Mouse (Mus musculus): Measurements from ENCODE around the gene Nkap. TPM values are rescaled to one million over a fixed set of nuclear protein-coding genes. Genes with fewer than 3 reads are reported as not detected.
"Not testable (repeated sequence)": the region's sequence is repeated elsewhere in the genome, so short reads cannot be mapped to it uniquely, and the experiment has no call there.

Nkap gene
- total and polyA plus RNA-seq, 2 experiments from 2014 or later, result 19.5 to 30.6 TPM

DNA sequence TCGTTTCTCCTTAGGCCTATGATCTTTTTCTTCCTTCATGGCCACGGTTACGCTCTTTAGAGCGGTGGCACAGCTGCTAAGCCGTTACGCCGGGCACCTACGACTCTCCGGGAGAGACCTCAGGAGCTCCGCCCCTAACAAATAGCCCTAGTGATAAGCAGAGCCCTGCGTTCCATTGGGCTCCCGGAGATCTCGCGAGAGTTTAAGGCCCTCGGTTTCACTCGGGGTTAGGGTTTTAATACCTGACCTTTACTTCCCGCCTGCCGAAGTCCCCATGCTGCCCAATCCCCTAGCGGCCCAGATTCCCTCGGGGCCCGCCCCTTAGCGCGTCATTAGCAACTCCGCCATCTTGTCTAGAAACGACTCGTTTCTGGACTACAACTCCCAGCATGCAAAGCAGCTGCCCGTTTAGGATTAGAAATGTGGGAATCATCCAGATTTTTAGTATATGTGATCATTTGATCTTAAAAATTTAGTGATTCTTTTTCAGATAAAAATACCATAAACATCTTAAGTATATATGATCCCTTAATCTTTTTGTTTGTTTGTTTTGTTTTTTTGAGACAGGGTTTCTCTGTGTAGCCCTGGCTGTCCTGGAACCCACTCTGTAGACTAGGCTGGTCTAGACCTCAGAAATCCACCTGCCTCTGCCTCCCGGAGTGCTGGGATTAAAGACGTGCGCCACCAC, 16.3 kb upstream of the Nkap start, which contains the start of gene Upf3b:
Gene Upf3b (minus strand): TSS at position 130 of the 688 bp plus-strand sequence.
- TF ChIP-seq CTCF (IDR thresholded peaks at IDR 0.05; ENCODE audit: low read depth), result no peak
- ATAC-seq (peak; percentile 98), DNase-seq (peak; percentile 94)
- Histone ChIP-seq H3K36me3 (ENCODE audit: insufficient read depth) (no peaks in the 10 kb centered on the region), H3K4me2 (ENCODE audit: low read depth) (peak within 1 kb of the TSS; percentile 59), H3K4me3 (ENCODE audit: low read depth, low read length) (peak within 1 kb of the TSS; percentile 51), H3K27me3 (ENCODE audit: insufficient read depth, low read length) (no peaks in the 10 kb centered on the region), H3K27ac (ENCODE audit: low read depth, low read length) (peak within 1 kb of the TSS; percentile 86), H3K9me3 (ENCODE audit: low read length) (no peaks in the 10 kb centered on the region), H3K4me1 (ENCODE audit: insufficient read depth) (no peaks in the 10 kb centered on the region), H3K9ac (peak within 1 kb of the TSS; percentile 62)
- 25% methylated on average over 30 of the region's 30 CpGs for whole genome bisulfite sequencing

DNA sequence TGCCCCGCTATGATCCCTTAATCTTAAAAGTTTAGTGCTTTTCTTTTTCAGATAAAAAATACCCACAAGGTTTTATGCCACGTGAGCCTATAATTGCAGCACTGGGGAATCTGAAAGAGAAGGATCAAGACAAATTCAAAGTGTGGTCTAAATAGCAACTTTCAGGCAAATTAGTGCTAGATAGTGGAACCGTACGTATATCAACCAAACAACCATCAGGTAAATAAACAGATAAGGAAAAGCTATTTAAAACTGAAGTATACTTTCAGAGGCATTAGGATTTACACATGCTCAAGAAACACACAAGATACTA, 15.8 kb upstream of the Nkap start:
- WGBS, result 78% methylated on average over 4 of the region's 4 CpGs
- Histone ChIP-seq H3K27me3 (ENCODE audit: insufficient read depth, low read length) (no peaks in the 10 kb centered on the region), H3K4me2 (ENCODE audit: low read depth) (no peak overlapping the region), H3K9me3 (ENCODE audit: low read length) (no peaks in the 10 kb centered on the region), H3K36me3 (ENCODE audit: insufficient read depth) (no peaks in the 10 kb centered on the region), H3K9ac (no peak overlapping the region), H3K27ac (ENCODE audit: low read depth, low read length) (no peak overlapping the region), H3K4me1 (ENCODE audit: insufficient read depth) (no peaks in the 10 kb centered on the region), H3K4me3 (ENCODE audit: low read depth, low read length) (no peak overlapping the region)
- ATAC-seq (no peak), DNase-seq (no peak)
- TF ChIP-seq CTCF (IDR thresholded peaks at IDR 0.05; ENCODE audit: low read depth), result no peak

DNA sequence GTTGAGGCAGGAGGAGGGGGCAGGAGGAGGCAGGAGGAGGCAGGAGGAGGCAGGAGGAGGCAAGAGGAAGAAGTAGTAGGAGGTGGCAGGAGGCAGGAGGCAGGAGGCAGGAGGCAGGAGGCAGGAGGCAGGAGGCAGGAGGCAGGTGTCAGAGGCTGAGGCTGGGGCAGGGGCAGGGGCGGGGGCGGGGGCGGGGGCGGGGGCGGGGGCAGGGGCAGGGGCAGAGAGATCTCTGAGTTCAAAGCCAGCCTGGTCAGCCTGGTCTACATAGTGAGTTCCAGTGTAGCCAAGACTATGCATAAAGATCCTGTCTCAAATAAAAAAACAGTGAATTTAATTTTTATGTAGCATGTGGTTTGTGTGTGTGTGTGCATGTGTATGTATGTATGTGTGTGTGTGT, 9.5 kb upstream of the Nkap start:
- no peak for ATAC-seq

DNA sequence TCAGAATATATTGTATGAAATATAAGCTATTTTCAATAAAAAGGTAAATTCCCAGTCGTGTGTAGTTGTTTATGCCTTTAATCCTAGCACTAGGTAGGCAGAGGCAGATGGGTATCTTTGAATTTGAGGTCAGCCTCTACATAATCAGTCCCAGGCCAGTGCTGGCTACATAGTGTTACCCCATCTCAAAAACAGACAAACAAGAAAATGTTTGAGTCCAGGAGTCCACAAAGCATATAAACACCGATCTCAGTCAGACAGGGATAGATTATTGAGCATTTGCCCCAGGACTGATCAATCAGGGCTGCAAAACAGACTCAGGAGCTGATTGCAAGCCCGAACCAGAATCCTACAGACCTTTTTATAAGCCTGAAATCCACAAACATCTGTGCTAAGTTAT, 7.0 kb upstream of the Nkap start:
- H3K36me3 ChIP-seq (ENCODE audit: insufficient read depth), result no peaks in the 10 kb centered on the region
- no peak overlapping the region for H3K4me3 ChIP-seq (ENCODE audit: low read depth, low read length)
- no peak overlapping the region for H3K27ac ChIP-seq (ENCODE audit: low read depth, low read length)
- ATAC-seq (no peak), DNase-seq (no peak)
- 61% methylated on average over 3 of the region's 3 CpGs for WGBS
- H3K4me2 ChIP-seq (ENCODE audit: low read depth), result no peak overlapping the region
- H3K27me3 ChIP-seq (ENCODE audit: insufficient read depth, low read length), result no peaks in the 10 kb centered on the region
- no peak overlapping the region for H3K9ac ChIP-seq
- no peaks in the 10 kb centered on the region for H3K9me3 ChIP-seq (ENCODE audit: low read length)
- H3K4me1 ChIP-seq (ENCODE audit: insufficient read depth), result no peaks in the 10 kb centered on the region
- no peak for TF ChIP-seq CTCF (IDR thresholded peaks at IDR 0.05; ENCODE audit: low read depth)

More for the DNA sequence above, 9.5 kb upstream of the Nkap start:
- H3K4me1 ChIP-seq (ENCODE audit: insufficient read depth), result no peaks in the 10 kb centered on the region
- no peak overlapping the region for H3K27ac ChIP-seq (ENCODE audit: low read depth, low read length)
- H3K4me2 ChIP-seq (ENCODE audit: low read depth), result no peak overlapping the region
- H3K4me3 ChIP-seq (ENCODE audit: low read depth, low read length), result no peak overlapping the region
- TF ChIP-seq CTCF (IDR thresholded peaks at IDR 0.05; ENCODE audit: low read depth), result no peak
- H3K9ac ChIP-seq, result no peak overlapping the region
- H3K9me3 ChIP-seq (ENCODE audit: low read length), result no peaks in the 10 kb centered on the region
- WGBS, result no CpG with 5 or more reads among the region's 5 CpGs
- DNase-seq, result no peak
- no peaks in the 10 kb centered on the region for H3K27me3 ChIP-seq (ENCODE audit: insufficient read depth, low read length)
- H3K36me3 ChIP-seq (ENCODE audit: insufficient read depth), result no peaks in the 10 kb centered on the region

DNA sequence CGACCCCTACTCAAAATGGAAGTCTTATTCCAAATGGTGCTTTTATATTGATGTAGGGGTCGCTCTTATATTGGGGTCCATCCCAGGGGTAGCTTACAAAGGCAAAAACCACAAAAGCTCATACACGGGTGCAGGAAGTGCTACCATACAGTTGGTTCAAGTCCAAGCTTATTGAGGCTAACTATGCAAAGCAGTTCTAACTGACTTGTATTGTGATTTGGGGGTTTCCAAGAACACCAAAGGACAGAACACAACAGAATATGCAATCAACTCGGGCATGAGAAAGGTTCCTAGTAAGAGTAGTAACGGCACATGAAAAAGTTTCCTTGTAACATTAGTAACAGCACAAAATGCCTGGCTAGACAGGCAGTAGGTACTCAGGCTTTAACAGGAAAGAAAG, 6.4 kb upstream of the Nkap start:
- no peak overlapping the region for H3K4me3 ChIP-seq (ENCODE audit: low read depth, low read length)
- H3K9me3 ChIP-seq (ENCODE audit: low read length), result no peaks in the 10 kb centered on the region
- H3K4me2 ChIP-seq (ENCODE audit: low read depth), result no peak overlapping the region
- no peaks in the 10 kb centered on the region for H3K4me1 ChIP-seq (ENCODE audit: insufficient read depth)
- 69% methylated on average over 5 of the region's 5 CpGs for WGBS
- no peak overlapping the region for H3K27ac ChIP-seq (ENCODE audit: low read depth, low read length)
- no peak overlapping the region for H3K9ac ChIP-seq
- no peak for TF ChIP-seq CTCF (IDR thresholded peaks at IDR 0.05; ENCODE audit: low read depth)
- no peaks in the 10 kb centered on the region for H3K36me3 ChIP-seq (ENCODE audit: insufficient read depth)
- no peak for DNase-seq
- H3K27me3 ChIP-seq (ENCODE audit: insufficient read depth, low read length), result no peaks in the 10 kb centered on the region
- no peak for ATAC-seq

DNA sequence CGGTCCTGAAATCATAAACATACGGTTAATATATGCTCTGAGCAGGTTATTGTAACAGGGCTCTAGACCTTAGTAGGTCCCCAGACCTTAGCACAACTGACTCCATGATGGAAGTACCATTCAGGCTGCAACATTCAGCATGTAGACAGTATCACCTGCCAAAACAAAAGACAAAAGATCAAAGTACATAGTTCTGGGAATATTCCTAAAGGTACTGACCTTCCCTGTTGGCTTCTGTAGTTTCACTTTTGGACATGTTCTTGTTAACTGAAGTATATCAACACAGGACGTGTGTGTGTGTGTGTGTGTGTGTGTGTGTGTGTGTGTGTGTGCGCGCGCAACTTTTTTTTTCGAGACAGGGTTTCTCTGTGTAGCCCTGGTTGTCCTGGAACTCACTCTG, 1.1 kb upstream of the Nkap start:
- H3K27me3 ChIP-seq (ENCODE audit: insufficient read depth, low read length), result no peaks in the 10 kb centered on the region
- no peak overlapping the region for H3K4me3 ChIP-seq (ENCODE audit: low read depth, low read length)
- H3K4me1 ChIP-seq (ENCODE audit: insufficient read depth), result no peaks in the 10 kb centered on the region
- DNase-seq (no peak), ATAC-seq (no peak)
- WGBS, result 91% methylated on average over 7 of the region's 7 CpGs
- no peaks in the 10 kb centered on the region for H3K9me3 ChIP-seq (ENCODE audit: low read length)
- no peak overlapping the region for H3K9ac ChIP-seq
- no peaks in the 10 kb centered on the region for H3K36me3 ChIP-seq (ENCODE audit: insufficient read depth)
- H3K4me2 ChIP-seq (ENCODE audit: low read depth), result no peak overlapping the region
- no peak overlapping the region for H3K27ac ChIP-seq (ENCODE audit: low read depth, low read length)
- no peak for TF ChIP-seq CTCF (IDR thresholded peaks at IDR 0.05; ENCODE audit: low read depth)

DNA sequence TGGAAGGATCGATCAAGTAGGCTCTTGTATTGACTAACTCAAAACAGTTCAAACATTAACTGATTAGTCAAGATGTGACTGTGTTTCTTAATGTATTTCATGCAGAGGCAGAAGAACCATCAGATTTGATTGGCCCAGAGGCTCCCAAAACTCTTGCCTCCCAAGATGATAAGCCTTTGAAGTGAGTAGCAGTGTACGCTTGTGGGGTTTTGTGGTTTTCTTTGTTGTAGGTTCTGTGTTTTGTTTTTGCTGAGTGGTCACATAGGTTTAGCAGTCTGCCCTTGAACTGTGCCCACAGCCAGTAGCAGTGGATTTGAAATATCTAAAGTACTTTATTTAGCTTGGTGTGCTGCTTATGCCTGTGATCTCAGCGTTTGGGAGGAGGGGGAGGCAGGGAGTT, 15.1 kb downstream of the Nkap start:
- TF ChIP-seq CTCF (IDR thresholded peaks at IDR 0.05; ENCODE audit: low read depth), result no peak
- Histone ChIP-seq H3K27me3 (ENCODE audit: insufficient read depth, low read length) (no peaks in the 10 kb centered on the region), H3K9ac (no peak overlapping the region), H3K4me1 (ENCODE audit: insufficient read depth) (no peaks in the 10 kb centered on the region), H3K27ac (ENCODE audit: low read depth, low read length) (no peak overlapping the region), H3K4me3 (ENCODE audit: low read depth, low read length) (no peak overlapping the region), H3K9me3 (ENCODE audit: low read length) (no peaks in the 10 kb centered on the region), H3K4me2 (ENCODE audit: low read depth) (no peak overlapping the region), H3K36me3 (ENCODE audit: insufficient read depth) (peaks cover 10% of the 10 kb centered on the region; the same call in 1 of the 2 replicates)
- DNase-seq (no peak), ATAC-seq (no peak)
- 84% methylated on average over 3 of the region's 3 CpGs for WGBS

DNA sequence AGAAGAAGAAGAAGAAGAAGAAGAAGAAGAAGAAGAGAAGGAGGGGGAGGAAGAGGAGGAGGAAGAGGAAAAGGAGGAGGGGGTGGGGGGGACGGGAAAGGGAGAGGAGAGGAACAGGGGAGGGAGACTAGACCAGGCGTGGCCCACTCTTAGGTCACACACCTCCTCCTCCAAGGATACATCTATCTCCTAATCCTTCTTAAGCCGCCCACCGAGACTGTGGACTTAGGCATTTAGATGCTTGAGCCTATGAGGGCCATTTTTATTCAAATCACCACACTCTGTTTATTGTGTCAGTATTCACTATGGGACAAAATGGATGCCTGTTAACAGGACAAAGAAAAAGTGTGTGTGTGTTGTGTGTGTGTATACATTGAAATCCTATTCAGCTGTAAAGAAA, 17.9 kb downstream of the Nkap start:
- not testable (repeated sequence) for H3K27ac ChIP-seq (ENCODE audit: low read depth, low read length); H3K27me3 ChIP-seq (ENCODE audit: insufficient read depth, low read length); H3K4me1 ChIP-seq (ENCODE audit: insufficient read depth); ATAC-seq; H3K4me3 ChIP-seq (ENCODE audit: low read depth, low read length); H3K9me3 ChIP-seq (ENCODE audit: low read length); H3K36me3 ChIP-seq (ENCODE audit: insufficient read depth); H3K4me2 ChIP-seq (ENCODE audit: low read depth); H3K9ac ChIP-seq; DNase-seq
- WGBS, result 64% methylated on average over 1 of the region's 4 CpGs

Data from forebrain, postnatal 0 days (tissue).